Mouse (Mus musculus): ENCODE results near the gene Nphs1.

DNA sequence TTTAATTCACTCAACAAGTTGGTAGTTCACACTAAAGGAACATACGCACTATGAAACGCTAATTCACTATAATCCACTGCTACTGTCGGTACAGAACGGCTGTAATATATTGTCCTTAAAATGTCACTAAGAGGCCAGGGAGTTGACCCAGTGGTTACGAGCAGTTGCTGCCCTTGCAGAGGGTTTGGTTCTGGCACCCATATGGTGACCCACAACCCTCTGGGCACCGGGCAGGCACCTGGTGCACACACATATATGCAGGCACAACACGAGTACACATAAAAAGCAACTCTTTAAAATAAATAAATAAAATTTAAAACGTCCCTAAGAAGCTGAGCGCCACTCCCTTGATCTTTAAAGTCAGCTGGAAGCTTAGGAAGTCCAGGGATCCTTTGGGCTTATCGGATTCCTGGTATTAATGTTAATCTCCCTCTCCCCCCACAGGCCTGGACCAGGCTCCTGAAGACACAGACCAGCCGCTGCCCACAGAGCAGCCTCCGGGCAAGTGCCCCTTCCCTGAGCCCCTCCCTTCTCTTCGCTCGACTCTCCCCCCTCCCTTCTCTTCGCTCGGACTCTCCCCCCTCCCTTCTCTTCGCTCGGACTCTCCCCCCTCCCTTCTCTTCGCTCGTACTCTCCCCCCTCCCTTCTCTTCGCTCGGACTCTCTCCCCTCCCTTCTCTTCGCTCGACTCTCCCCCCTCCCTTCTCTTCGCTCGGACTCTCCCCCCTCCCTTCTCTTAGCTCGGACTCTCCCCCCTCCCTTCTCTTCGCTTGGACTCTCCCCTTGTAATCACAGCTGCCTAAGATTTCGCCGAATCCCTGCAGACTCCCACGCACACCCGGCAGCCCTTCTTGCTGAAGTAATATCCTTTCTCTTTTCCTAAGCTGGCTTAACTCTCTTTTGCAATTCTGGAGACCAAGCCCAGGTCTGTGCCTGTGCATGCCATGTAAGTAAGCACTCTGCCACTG, 19.6 kb downstream of the Nphs1 start:
- TF ChIP-seq CTCF (IDR thresholded peaks at IDR 0.05; ENCODE audit: low read depth, low read length) (no peak), POLR2A (IDR thresholded peaks at IDR 0.05; ENCODE audit: insufficient read depth, low read length) (no peak)

All from ES-Bruce4 (cell line).